Mouse (Mus musculus): ENCODE measurements around the gene Sall1. TPM values are rescaled to one million over a fixed set of nuclear protein-coding genes. Genes with fewer than 3 reads are reported as not detected.

Sall1 gene
- total RNA-seq, 2 experiments from 2014 or later, result 13.5 to 14.3 TPM

DNA sequence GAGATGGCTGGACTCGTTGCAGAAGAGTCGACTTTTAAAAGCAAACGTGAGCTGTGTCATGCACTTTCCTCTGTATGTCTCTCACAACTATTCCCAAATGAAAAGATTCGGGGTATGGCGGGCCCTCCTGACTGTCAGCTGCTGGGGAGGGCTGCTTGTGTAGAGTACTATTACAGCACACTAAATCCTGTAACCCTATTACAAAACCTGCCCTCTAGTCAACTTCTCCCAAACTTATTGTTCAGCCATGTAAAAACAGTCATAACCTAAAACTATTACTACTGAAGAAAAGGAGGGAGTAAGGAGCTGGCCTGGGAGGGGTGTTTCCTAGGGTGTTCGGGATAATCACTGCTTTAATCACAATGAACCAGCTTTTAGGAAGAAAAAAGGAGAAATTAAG is 4.1 kb downstream of the Sall1 start:
- no peak for DNase-seq (ENCODE audit: low spot score in 2 of 2)

GRCm38 (mm10) chr8:89038920-89039319 is 5.0 kb downstream of the Sall1 start:
- DNase-seq (ENCODE audit: low spot score in 2 of 2), result no peak

DNA sequence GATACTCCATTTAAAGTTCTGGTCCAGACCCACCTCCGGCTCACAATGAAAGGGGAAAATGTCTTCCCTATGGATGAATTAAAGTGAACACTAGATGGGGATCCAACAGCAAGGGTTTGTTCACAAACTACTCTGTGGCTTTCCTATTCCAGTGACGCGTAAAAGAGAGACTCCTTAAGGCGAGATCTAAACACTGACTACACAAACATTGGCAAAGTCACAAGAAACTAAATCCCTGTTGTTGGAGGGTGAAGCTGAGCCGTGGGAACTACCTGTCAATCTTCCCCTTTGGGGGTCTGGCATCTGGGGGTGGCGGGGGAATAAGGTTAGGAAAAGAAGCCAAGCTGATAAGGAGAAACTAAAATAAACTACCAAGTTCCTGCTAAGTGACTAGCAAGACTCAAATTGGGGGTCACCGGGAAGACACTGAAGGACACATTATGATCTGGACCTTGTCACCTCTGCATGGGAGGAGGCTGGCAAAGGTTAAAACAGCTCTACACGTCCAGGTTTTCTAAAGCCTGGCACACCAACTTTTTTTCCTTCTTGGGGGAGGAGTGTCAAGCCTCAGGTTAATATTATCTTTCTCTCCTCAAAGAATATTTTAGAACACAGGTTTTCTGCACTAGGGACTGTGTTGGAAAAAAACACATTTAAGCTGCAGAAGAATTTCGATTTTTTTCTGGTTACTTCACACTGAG is 6.3 kb downstream of the Sall1 start:
- DNase-seq (ENCODE audit: low spot score in 2 of 2), result no peak

DNA sequence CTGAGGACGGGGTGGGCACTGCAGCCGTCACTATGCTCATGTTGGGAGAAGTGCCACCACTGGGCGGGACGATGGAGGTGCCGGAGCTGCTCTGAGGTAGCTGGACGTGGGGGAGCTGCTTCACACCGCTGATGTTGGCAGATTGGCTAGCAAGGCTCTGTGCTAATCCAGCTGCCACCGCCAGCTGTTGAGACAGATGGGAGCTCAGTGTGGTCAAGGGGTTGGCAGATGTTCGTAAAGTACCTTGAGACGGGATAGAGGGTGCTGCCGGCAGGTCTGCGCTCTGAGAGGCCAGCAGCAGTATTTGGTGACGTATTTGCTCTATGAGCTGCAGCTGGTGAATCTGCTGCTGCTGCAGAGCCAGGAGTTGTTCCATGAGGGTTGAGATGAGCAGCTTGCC is 11.6 kb downstream of the Sall1 start:
- DNase-seq (ENCODE audit: low spot score in 2 of 2), result no peak

- DNase-seq (ENCODE audit: low spot score in 2 of 2), result no peak
These were observed 15.8 kb downstream of the Sall1 start for GRCm38 (mm10) chr8:89028156-89028555.

DNA sequence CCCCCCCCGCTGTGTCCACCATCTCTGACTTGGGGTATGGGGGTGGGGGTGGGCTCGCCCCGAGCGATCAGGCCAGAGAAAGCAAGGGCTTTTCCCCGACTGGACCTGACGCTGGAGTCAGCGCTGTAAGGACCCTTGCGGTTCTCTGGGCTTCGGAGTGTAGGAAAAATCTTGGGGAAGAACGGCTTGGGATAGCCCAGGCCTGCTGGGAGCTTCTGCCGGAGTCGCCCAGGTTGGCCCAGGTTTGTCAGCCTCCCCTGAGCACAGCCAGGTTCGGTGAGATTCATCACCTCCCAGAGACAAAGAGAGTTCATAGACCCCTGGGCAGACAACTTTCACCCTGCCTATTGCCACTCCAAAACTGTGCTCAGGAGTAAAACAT is 17.8 kb downstream of the Sall1 start:
- DNase-seq (ENCODE audit: low spot score in 2 of 2), result no peak

GRCm38 (mm10) chr8:89025281-89026138 is 18.5 kb downstream of the Sall1 start:
- DNase-seq (ENCODE audit: low spot score in 2 of 2), result no peak

DNA sequence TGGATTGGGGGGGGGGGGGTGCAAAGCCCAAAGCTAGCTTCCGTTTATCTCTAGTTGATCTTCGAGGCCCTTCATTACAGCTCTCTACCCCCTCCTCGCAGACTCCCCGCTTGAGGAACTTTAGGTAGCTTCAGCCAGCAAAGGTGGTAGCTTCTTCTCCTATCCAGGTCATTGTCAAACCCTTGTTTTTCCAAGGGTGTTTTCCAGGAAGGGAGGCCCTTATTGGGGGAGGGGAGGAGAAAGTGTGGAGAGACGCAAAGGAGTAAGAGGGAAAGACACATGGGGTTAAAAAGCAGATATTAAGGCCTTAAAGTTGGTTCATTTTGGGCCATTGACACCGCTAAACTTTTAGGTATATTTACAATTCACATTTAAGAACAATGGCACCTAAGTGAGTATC is 19.2 kb downstream of the Sall1 start:
- no peak for DNase-seq (ENCODE audit: low spot score in 2 of 2)

GRCm38 (mm10) chr8:89021139-89021538 is 22.8 kb downstream of the Sall1 start:
- DNase-seq (ENCODE audit: low spot score in 2 of 2), result no peak

- no peak for DNase-seq (ENCODE audit: low spot score in 2 of 2)
These were observed 26.1 kb downstream of the Sall1 start for GRCm38 (mm10) chr8:89017891-89018290.

GRCm38 (mm10) chr8:89016465-89017070 is 27.4 kb downstream of the Sall1 start:
- DNase-seq (ENCODE audit: low spot score in 2 of 2), result no peak

GRCm38 (mm10) chr8:89015539-89015938 is 28.4 kb downstream of the Sall1 start:
- no peak for DNase-seq (ENCODE audit: low spot score in 2 of 2)

DNA sequence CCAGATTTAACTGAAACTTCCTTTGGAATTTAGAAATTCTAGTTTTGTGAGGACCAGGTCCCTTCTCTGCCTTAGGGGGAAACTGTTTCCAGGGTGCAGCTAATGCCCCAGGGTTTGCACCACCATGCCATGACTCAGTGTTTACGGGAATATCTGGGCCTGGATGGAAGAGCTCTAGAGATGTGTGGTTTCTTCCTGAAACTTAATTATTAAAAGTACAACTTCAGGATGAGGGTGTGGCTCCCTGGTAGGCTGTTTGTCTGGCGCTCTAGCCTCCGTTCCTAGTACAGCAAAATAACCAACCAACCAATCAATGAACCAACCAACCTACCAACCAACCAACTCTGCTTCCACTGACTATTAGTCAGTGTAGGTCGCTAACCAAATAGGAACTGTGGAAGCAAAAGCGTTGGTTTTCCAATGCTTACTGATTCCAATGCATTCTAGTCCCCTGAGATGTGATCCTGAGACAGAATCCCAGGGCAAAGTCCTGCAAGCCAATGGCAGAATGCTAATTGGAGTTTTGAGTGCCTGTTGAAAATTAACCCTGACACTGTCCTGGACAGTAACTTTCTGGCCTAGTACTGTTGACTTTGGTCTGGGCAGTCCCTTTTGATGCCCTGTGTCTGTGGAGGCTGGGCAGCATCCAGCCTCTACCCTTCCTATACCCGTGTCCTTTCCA is 31.0 kb downstream of the Sall1 start:
- DNase-seq (ENCODE audit: low spot score in 2 of 2), result no peak

DNA sequence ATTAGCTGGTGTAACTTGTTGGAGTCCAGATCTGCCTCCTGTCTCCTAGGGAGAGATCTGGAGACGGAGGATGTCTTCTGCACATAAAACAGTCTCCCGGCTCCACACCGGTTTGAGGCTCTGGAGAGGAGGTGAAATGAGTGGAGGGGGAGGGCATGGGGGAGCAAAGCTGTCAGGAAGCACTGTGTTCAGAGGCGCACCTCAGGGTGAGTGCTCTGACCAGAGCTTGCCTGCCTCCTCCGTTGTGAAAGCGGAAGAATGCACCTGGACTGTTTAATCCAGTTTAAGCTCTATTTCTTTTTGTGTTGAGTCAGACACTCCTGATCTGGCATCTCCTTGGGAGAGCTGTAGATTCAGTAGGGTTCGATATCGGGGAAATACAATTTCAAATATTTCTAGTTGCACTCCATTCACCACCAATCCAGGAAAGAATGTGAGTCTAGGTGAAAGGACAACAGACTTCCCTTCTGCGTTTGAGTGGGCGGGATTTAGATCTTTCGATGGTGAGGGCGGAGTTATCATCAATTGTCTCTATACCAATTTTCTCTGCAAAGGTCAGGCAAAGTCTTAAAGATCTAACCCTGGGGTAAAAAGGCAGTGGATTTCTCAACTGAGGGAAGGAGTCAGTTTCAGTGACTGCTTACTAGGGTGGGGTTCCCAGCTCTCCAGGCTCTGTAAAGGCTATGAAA is 31.8 kb downstream of the Sall1 start:
- no peak for DNase-seq (ENCODE audit: low spot score in 2 of 2)

GRCm38 (mm10) chr8:89008784-89009183 is 35.2 kb downstream of the Sall1 start:
- no peak for DNase-seq (ENCODE audit: low spot score in 2 of 2)

DNA sequence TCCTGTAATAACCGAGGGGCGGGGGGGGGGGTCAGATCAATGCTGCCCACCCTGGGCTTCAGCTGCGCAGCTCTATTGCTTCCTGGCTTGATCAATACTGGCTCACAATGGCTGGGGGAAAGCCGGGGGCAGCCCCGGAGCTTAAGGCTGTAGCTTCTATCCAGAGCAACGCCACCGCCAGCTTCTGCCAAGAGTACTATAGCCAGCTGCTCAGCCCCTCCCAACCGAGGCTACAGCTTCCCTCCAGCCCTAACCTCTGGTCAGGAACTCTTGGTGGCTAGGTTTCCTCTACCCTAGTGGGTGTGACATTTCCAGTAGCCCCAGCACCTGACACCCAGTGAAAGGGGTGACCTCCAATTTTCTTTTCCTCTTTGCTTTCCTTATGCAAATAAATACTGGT is 36.8 kb downstream of the Sall1 start:
- DNase-seq (ENCODE audit: low spot score in 2 of 2), result no peak

- no peak for DNase-seq (ENCODE audit: low spot score in 2 of 2)
These were observed 37.5 kb downstream of the Sall1 start for GRCm38 (mm10) chr8:89006426-89006825.

- no peak for DNase-seq (ENCODE audit: low spot score in 2 of 2)
These were observed 38.2 kb downstream of the Sall1 start for GRCm38 (mm10) chr8:89005797-89006196.

DNA sequence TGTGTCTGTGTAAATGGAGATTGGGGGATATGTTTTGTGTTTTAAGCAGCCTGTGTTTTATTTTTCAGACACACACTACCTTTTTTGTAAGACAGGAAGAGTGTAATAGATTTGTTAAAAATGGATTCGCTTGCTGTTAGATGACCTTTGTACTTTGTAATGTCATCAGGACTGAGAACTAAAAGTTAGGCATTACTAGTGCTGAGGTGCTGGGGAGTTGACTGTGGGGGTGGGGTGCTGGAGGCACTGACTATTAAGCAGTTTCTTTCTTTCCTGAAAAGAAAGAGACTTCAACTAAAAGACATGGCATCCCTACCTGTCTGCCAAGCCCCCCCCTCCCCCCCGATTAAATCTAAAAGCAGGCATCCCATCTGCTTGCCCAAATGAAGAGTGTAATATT is 39.9 kb downstream of the Sall1 start:
- DNase-seq (ENCODE audit: low spot score in 2 of 2), result no peak

DNA sequence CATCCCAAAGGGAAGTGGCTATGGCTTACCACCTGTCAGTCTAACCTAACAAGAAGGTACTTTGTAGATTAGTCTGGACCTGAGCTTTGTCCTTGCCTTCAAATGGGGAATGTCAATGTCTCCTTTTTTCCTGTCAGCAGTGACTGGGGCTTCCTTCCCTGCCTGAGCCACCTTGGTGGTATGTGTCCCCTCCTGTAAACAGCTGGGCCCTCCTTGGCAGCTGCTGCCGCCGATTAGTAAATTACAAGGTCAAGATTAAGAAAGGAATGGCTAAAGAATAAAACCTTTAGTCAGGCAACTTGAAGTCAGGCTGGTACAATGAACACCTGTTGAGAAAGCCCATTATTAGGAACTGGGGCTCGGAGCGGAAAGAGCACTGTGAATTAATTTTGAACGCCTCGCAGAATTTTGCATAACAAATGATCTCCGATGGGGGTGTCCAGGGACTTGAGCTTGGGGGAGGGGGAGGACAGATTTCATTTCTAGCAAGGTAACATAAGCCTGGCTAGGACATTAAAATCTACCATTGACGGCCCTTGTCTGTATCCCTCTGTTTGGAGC is 40.5 kb downstream of the Sall1 start:
- DNase-seq (ENCODE audit: low spot score in 2 of 2), result no peak

DNA sequence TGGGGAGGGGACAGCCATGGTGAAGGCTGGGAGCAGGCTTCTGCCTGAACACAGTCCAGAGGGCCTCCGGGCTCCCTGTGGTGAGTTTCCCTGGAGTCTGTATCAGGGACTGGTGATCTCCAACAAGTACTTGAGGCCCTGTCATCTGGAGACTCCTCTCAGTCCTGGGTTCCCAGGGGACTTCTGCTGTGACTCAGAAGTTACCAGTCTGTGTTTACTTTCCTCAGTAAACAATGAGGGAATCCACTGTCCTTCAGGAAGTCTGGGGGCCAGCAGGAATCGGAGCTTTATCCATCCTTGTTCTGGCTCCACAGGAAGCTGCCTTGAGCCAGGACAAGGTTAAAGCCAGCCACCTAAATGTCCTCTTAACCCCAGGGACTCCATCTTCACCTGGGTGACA is 41.8 kb downstream of the Sall1 start:
- no peak for DNase-seq (ENCODE audit: low spot score in 2 of 2)

All from layer of hippocampus, adult 18-20 months (tissue).